Mouse (Mus musculus): ENCODE results near the gene Sbno2.
A peak's percentile ranks its signal among the peaks of the same experiment; 100 is the strongest.

Sbno2 gene

GRCm38 (mm10) chr10:80092690-80093089 lies 12.7 kb downstream of the Sbno2 start:
- DNase-seq (ENCODE audit: low spot score), result no peak

GRCm38 (mm10) chr10:80091527-80091926 lies 13.8 kb downstream of the Sbno2 start:
- DNase-seq (ENCODE audit: low spot score), result no peak

DNA sequence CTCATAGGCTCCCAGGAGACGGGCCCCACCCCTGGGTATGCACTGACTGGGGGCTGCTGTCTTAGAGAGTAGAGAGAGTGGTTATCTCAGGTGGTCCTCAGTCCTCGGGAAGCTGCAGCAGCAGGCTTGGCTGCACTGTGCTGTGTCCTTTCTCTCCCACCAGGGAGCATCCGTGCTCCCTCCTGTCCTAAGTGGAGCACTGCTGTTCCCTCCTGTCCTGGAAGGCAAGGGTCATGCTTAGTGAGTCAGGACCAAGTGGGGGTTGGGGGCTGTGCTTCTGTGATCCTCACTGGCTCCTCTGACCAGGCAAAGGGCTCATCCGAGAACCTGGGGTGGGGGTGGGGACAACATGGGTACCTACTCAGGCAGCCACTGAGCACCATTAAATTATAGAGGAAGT lies 16.2 kb downstream of the Sbno2 start:
- no peak for DNase-seq (ENCODE audit: low spot score)

- no peak for DNase-seq (ENCODE audit: low spot score)
Measured at GRCm38 (mm10) chr10:80087483-80087882, 17.9 kb downstream of the Sbno2 start.

DNA sequence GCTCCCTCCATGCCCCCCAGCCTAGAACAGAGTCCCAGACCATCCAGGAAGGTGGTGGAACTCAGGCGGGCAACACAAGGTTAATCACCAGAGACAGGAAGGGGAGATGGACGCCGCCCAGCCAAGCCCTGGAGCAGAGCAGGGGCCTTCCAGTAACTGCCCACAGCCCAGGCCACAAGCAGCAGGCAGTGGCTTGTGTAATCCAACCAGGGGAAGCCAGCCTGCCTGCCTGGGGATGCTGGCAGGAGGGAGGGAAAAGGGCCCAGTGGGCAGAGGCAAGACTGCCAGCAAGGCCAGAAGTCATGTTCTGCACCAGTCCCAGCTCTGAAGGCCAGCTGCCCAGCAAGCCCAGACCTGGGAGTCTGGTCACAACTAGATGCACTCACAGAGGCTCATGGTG lies 18.5 kb downstream of the Sbno2 start:
- DNase-seq (ENCODE audit: low spot score), result no peak

DNA sequence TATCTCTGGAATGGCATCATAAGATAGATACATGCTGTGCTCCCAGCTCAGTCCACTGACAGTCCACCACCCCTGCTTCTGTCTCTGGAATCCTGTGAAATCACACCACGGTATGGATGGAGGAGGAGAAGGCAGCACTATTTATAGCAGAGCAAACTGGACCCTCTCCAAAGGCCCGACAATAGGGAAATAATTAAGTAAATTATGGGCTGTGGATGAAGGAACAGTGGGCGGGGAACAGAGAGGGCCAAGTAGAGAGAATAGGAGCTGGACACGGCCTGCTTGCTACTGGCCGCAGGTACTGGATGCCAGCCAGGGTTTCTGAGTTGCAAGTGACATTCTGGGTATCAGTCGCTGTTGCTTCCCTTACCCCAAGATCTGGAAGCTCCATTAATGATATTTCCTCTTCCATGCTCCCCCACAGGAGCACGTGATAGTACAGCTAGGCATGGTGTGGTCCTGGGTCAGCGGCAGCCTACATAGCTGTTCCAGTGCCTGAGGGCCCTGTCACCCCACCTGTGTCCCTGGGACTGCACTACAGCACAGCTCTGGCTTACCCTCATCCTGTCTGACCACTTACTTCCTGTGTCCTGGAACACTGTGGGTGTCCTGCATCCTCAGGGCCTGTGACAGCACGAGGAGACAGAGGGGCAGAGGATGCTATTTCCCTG lies 20.4 kb downstream of the Sbno2 start:
- DNase-seq (ENCODE audit: low spot score), result no peak

- DNase-seq (ENCODE audit: low spot score), result peak; percentile 73
Measured at GRCm38 (mm10) chr10:80081075-80081474, 24.3 kb downstream of the Sbno2 start.

GRCm38 (mm10) chr10:80080396-80081070 lies 24.8 kb downstream of the Sbno2 start:
- peak; percentile 70 for DNase-seq (ENCODE audit: low spot score)

GRCm38 (mm10) chr10:80078366-80078765 lies 27.0 kb downstream of the Sbno2 start:
- DNase-seq (ENCODE audit: low spot score), result no peak

GRCm38 (mm10) chr10:80077312-80077711 lies 28.1 kb downstream of the Sbno2 start:
- DNase-seq (ENCODE audit: low spot score), result no peak

DNA sequence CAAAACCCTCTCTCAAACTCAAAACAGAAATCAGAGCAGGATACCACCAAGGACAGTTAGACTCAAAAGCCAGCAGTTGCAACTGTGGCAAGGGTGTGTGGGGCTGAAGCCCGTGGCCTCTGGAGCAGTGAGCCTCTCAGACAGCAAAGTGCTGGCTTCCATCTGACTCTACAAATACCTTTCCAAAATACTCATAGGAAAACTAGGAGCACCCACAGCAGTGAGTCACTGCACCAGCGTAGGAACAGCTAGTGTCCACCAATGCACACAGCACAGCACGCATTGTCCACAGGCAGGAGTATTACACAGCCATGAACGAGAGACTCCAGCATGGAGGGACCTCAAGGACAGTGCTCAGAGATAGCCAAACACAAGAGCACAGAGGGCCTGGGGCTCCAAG lies 29.0 kb downstream of the Sbno2 start:
- DNase-seq (ENCODE audit: low spot score), result no peak

DNA sequence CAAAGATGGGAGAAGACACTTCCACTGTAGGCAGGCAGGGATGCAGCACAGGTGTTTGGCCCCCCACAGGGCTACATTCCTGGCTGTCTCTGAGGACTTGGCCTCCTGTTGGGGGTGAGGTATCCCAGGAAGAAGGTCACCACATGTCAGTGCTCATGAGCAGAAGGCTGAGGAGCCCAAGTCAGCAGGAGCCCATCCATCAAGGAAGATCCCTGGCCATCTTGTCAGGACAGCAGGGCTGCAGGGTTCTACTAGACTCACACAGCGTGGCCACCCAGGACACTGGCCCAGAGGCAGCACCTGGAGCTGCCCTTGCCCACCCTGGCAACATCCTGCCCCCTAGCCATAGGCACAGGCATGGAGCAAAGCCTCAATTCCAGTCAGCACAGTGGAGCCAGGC lies 29.4 kb downstream of the Sbno2 start:
- no peak for DNase-seq (ENCODE audit: low spot score)

DNA sequence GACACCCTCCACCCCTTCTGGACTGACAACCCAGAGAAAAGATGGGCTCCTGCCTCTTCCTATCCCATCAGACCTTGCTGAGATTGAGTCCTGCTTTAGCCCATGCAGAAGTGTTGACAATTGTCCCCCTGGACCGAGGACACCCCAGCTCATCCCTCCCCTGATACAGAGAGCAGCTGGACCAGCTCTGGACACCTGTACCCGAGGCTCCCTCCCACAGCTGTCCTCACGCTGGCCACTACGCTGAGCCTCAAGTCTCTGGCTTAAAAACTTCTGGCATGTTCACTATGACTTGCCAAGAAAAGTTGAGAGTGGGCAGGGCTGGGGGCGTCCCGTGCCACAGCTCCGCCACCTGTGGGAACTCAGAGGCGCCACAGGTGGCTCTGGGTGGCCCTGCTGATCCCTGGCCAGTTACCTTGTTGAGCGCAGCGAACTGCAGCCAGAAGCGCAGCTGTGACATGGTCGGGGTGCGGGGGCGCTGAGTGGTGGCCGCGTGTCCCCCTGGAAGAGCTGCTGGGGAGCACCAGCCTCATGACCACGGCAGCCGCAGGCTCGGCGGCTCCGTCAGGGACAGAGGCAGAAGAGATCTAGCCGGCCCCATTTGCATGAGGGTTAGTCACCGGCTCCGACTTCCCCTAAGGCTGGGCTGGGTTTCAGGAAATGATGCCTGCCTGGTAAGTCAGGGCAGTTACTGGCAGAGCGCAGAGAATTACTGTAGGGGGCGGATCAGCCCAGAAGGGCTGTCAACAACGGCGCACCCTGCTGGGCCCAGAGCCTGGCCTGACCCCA lies 30.4 kb downstream of the Sbno2 start:
- DNase-seq (ENCODE audit: low spot score), result peak; percentile 66

DNA sequence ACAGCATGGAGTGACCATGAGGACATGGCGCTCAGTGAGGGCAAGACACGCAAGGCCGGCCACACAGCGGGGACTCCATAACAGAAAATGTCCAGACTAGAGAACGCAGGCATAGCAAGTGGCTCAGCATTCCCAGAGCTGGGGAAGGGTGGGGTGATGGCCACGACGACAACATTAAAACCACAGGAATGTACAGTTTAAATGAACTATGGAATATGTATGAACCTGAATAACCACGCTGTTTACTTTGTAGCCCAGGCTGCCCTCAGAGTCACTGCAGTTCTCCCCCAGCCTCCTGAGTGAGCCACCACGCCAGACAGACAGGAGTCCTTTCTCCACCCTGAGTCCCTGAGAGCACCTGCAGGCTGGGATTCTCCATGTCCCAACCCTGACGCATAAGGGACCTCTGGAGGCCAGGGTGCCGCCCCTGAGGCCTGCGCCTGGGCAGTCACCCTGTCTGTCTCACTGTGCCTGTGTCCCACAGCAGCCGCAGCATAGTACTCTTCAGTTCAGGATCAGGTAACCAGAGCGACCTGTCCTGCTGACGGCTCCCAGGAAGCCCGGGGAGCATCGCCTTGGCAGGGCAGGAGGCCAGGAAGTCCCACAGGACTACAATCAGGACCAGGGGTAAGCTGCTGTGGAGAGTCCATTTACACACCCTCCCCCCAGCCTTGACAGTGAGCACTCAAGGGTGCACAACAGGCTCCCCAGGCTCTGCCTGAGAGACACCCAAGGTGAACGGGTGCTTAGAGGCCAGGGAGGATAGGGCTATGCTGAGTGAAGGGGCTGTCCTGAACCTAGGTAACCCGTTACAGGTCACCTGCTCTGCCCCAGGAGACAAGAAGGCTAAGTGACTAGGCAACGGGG lies 32.5 kb downstream of the Sbno2 start:
- DNase-seq (ENCODE audit: low spot score), result no peak

- DNase-seq (ENCODE audit: low spot score), result no peak
Measured at GRCm38 (mm10) chr10:80071516-80071900, 33.9 kb downstream of the Sbno2 start.

- peak; percentile 40 for DNase-seq (ENCODE audit: low spot score)
Measured at GRCm38 (mm10) chr10:80070837-80071515, 34.4 kb downstream of the Sbno2 start.

DNA sequence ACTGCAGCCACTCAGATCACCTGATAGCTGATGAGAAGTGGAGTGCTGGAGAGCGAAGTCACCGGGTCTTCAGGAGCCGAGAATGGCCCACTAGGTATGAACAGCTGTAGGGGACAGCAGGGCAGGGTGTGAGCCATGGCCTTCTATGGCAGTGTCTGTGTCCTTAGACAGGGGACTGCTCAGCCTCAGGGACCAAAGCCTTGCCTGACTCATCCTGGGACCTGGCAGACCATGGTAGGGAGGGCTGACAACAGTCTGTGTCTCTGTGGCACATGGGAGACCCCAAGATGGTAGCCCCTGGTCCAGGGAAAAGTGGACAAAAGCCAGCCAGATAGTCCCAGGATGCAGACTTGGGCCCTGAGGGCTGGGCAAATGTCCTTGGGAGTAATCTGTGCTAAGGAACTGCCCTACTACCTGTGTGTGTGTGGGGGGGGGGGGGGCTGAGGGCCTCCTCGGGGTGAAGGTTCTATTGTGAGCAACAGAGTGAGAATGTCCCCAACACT lies 35.4 kb downstream of the Sbno2 start:
- no peak for DNase-seq (ENCODE audit: low spot score)

- no peak for DNase-seq (ENCODE audit: low spot score)
Measured at GRCm38 (mm10) chr10:80069251-80069650, 36.1 kb downstream of the Sbno2 start.

GRCm38 (mm10) chr10:80063877-80064650 lies 41.3 kb downstream of the Sbno2 start:
- no peak for DNase-seq (ENCODE audit: low spot score)

GRCm38 (mm10) chr10:80063104-80063503 lies 42.3 kb downstream of the Sbno2 start:
- DNase-seq (ENCODE audit: low spot score), result no peak
